11 mouse cellular contexts compared by ENCODE assay signal in genomic region chr7:92806512-92807188, GRCm38 (mm10).
DNase-seq lines count a peak whose midpoint lies in the region; ATAC-seq lines count a peak whose summit lies in the region.
"Had no signal": no experiment of that assay in that cellular context is flagged by ENCODE, and none has a peak within 500 bp of the region (broad histone marks: within the 10 kb centered on the region; RNA-seq: fewer than 3 reads in every experiment).

No protein-coding gene starts in this region.

- H3K4me3 ChIP-seq in kidney, embryonic 15.5 days (replicated peaks) = no peak overlapping the region
- no peak overlapping the region for H3K4me3 ChIP-seq in forebrain, embryonic 12.5 days (replicated peaks)
- no peak overlapping the region for H3K4me3 ChIP-seq in midbrain, embryonic 16.5 days (ENCODE audit: low read depth, low read length)
- H3K4me3 ChIP-seq: gastrocnemius, adult 2 months had no signal

- no peaks in the 10 kb centered on the region for H3K27me3 ChIP-seq in kidney, embryonic 15.5 days
- no peaks in the 10 kb centered on the region for H3K27me3 ChIP-seq in forebrain, embryonic 12.5 days
- H3K27me3 ChIP-seq in midbrain, embryonic 16.5 days (ENCODE audit: control insufficient read depth, insufficient read depth, low read depth, low read length) = no peaks in the 10 kb centered on the region

- H3K4me1 ChIP-seq in kidney, embryonic 15.5 days = peaks cover 4% of the 10 kb centered on the region; the same call in 1 of the 2 replicates
- peaks cover 7% of the 10 kb centered on the region for H3K4me1 ChIP-seq in forebrain, embryonic 12.5 days
- H3K4me1 ChIP-seq in midbrain, embryonic 16.5 days (ENCODE audit: control insufficient read depth, insufficient read depth, low read length) = peaks cover 10% of the 10 kb centered on the region

- DNase-seq in kidney, postnatal 36 days = no peak
- DNase-seq in ZHBTc4 (ENCODE audit: low read depth, low spot score) = peak; percentile 19
- no peak for DNase-seq in gastrocnemius, adult 8-10 months (ENCODE audit: low spot score in 2 of 2)
- no peak for DNase-seq in lung, postnatal 4 days
- DNase-seq in gastrocnemius, adult 18-20 months (ENCODE audit: low spot score) = no peak
- DNase-seq: embryo, embryonic 11 days had no signal

- 44% methylated on average over 15 of the region's 15 CpGs for WGBS in kidney, embryonic 15.5 days
- WGBS in forebrain, embryonic 12.5 days = 34% methylated on average over 15 of the region's 15 CpGs
- WGBS in midbrain, embryonic 16.5 days = 32% methylated on average over 15 of the region's 15 CpGs

- H3K27ac ChIP-seq in kidney, embryonic 15.5 days = no peak overlapping the region
- H3K27ac ChIP-seq in forebrain, embryonic 12.5 days = no peak overlapping the region
- H3K27ac ChIP-seq in midbrain, embryonic 16.5 days (ENCODE audit: low read length) = peak overlapping the region; percentile 57; the same call in 1 of the 2 replicates
- H3K27ac ChIP-seq: gastrocnemius, adult 2 months; liver, embryonic 14.5 days had no signal

- no peaks in the 10 kb centered on the region for H3K9me3 ChIP-seq in kidney, embryonic 15.5 days (replicated peaks)
- no peaks in the 10 kb centered on the region for H3K9me3 ChIP-seq in forebrain, embryonic 12.5 days
- no peaks in the 10 kb centered on the region for H3K9me3 ChIP-seq in midbrain, embryonic 16.5 days (replicated peaks; ENCODE audit: control insufficient read depth, low read length, poor library complexity, severe bottlenecking)

- no peaks in the 10 kb centered on the region for H3K36me3 ChIP-seq in kidney, embryonic 15.5 days
- no peaks in the 10 kb centered on the region for H3K36me3 ChIP-seq in forebrain, embryonic 12.5 days (replicated peaks)
- no peaks in the 10 kb centered on the region for H3K36me3 ChIP-seq in midbrain, embryonic 16.5 days (ENCODE audit: control insufficient read depth, insufficient read depth, low read length)

- no peak for ATAC-seq in kidney, embryonic 15.5 days (replicated peaks; ENCODE audit: low FRiP score)
- ATAC-seq in forebrain, embryonic 12.5 days (ENCODE audit: low FRiP score) = 0 out of 2 replicates have a peak, but pooled peaks have one; percentile 23
- peak; percentile 69 for ATAC-seq in midbrain, embryonic 16.5 days

- H3K9ac ChIP-seq in kidney, embryonic 15.5 days = no peak overlapping the region
- no peak overlapping the region for H3K9ac ChIP-seq in forebrain, embryonic 12.5 days
- H3K9ac ChIP-seq in midbrain, embryonic 16.5 days (ENCODE audit: low read depth, low read length) = no peak overlapping the region; the same call in 1 of the 2 replicates
- H3K9ac ChIP-seq: liver, embryonic 14.5 days had no signal

- H3K4me2 ChIP-seq in kidney, embryonic 15.5 days = peak overlapping the region; percentile 31; the same call in 1 of the 2 replicates
- H3K4me2 ChIP-seq in forebrain, embryonic 12.5 days = no peak overlapping the region
- H3K4me2 ChIP-seq in midbrain, embryonic 16.5 days (ENCODE audit: low read length) = peak overlapping the region; percentile 41
